Mouse (Mus musculus): ENCODE data around the gene Galr2. TPM values are rescaled to one million over a fixed set of nuclear protein-coding genes. Genes with fewer than 3 reads are reported as not detected.

Galr2 gene
- polyA plus RNA-seq, 1 experiment from 2014 or later: 0.46 TPM

DNA sequence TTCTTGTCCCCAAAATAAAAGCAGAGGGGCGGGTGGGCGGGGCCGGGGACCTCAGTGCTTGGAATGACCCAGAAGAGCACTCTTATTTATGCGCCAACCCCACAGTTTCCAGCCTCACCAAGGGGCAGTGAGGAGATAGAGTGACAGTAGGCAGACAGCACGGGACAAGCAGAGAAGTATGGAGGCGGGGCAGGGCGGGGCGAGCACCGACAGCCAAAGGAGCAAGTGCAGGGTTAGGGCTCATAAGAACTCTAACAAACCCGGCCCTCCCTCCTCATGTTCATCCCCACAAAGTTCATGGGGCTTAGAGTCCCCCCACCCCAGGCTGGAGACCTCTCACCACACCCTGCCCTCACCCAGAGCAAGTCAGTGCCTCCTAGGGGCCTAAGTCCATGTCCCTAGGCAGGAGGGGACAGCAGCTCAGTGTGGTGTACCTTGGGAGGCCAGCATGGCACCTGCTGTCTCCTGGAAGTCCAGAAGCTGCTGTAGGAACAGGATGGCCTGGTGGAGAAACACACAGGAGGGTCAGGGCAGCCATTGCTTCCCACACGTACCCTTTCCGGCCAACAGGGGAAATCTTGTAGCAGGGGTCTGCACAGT is 12.9 kb downstream of the Galr2 start:
- 86% methylated on average over 12 of the region's 12 CpGs for WGBS
- Histone ChIP-seq H3K9ac (ENCODE audit: low read depth, low read length) (no peak overlapping the region), H3K4me1 (ENCODE audit: control insufficient read depth, insufficient read depth, low read length) (no peaks in the 10 kb centered on the region), H3K4me3 (ENCODE audit: low read depth, low read length) (no peak overlapping the region), H3K36me3 (ENCODE audit: control insufficient read depth, insufficient read depth, low read length) (peaks cover 57% of the 10 kb centered on the region), H3K9me3 (replicated peaks; ENCODE audit: control insufficient read depth, low read length, poor library complexity, severe bottlenecking) (no peaks in the 10 kb centered on the region), H3K4me2 (ENCODE audit: low read length) (no peak overlapping the region), H3K27me3 (ENCODE audit: control insufficient read depth, insufficient read depth, low read depth, low read length) (no peaks in the 10 kb centered on the region), H3K27ac (ENCODE audit: low read length) (no peak overlapping the region)
- no peak for ATAC-seq

DNA sequence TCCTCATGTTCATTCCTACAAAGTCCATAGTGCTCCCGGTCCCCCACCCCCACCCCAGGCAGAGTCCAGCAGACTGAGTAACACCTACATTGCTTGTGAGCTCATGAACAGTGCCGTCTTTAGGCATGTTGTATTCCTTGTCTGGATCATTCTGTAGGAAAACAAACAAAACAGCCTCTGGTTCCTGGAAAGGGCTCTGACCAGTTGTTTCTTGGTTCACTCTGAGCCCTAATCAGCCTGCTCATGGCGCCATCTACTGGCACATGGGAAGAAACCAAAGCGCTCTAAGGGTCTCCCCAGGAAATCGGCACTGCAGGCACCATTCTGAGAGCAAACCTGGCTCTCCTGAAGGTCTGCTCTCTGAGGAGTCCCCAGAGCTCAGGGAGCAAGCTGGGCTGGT is 13.6 kb downstream of the Galr2 start:
- H3K27me3 ChIP-seq (ENCODE audit: control insufficient read depth, insufficient read depth, low read depth, low read length): no peaks in the 10 kb centered on the region
- H3K36me3 ChIP-seq (ENCODE audit: control insufficient read depth, insufficient read depth, low read length): peaks cover 55% of the 10 kb centered on the region
- WGBS: 29% methylated on average over 5 of the region's 5 CpGs
- no peak for ATAC-seq
- H3K9me3 ChIP-seq (replicated peaks; ENCODE audit: control insufficient read depth, low read length, poor library complexity, severe bottlenecking): no peaks in the 10 kb centered on the region
- H3K27ac ChIP-seq (ENCODE audit: low read length): no peak overlapping the region
- no peak overlapping the region for H3K4me2 ChIP-seq (ENCODE audit: low read length)
- H3K9ac ChIP-seq (ENCODE audit: low read depth, low read length): no peak overlapping the region
- no peaks in the 10 kb centered on the region for H3K4me1 ChIP-seq (ENCODE audit: control insufficient read depth, insufficient read depth, low read length)
- H3K4me3 ChIP-seq (ENCODE audit: low read depth, low read length): no peak overlapping the region

DNA sequence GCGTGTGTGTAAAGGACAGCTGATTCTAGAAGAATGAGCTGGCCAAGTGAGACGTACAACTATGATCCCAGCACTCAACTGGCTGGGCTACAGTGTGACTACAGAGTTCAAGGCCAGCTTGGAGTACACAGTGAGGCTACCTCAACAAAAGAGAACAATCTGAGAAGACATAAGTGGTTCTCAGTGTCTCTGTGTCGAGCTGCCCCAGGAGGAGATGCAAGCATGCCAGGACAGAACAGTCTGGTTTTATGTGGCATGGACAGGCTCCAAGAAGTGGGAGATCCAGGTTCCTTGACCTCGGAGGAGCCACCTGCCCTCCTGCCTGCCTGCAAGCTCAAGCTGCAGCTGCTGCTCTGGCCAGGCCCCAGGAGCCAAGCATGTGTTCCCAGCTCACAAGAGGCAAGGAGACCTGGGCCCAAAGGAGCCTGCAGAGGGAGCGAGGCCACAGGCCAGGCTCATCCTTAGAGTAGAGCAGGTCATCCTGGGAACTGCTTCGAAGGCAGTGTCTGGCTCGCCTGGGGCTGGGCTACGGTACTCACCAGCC is 15.5 kb downstream of the Galr2 start:
- Histone ChIP-seq H3K9ac (ENCODE audit: low read depth, low read length) (no peak overlapping the region), H3K4me2 (ENCODE audit: low read length) (no peak overlapping the region), H3K4me3 (ENCODE audit: low read depth, low read length) (no peak overlapping the region), H3K4me1 (ENCODE audit: control insufficient read depth, insufficient read depth, low read length) (no peaks in the 10 kb centered on the region), H3K9me3 (replicated peaks; ENCODE audit: control insufficient read depth, low read length, poor library complexity, severe bottlenecking) (no peaks in the 10 kb centered on the region), H3K27ac (ENCODE audit: low read length) (no peak overlapping the region), H3K27me3 (ENCODE audit: control insufficient read depth, insufficient read depth, low read depth, low read length) (no peaks in the 10 kb centered on the region), H3K36me3 (ENCODE audit: control insufficient read depth, insufficient read depth, low read length) (peaks cover 55% of the 10 kb centered on the region)
- 90% methylated on average over 8 of the region's 8 CpGs for WGBS
- no peak for ATAC-seq

DNA sequence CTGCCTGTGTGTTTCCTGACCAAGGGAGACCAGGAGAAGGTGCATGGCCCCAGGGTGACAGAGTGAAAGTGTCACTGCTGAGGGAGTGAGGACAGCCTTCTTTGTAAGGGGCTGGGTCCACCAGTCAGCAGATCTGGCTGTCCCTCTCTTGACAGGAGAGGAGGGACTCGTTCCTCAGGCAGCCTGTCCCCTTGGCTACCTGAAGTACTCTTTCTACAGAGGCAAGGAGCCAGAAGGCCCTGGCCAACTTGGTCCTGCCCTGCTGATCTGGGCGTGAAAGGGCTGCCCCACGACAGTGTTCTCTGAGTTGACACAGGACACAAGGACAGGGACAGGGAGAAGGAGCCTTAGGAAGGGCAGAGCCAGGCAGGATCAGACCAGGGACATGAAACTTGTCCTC is 16.3 kb downstream of the Galr2 start:
- Histone ChIP-seq H3K9me3 (replicated peaks; ENCODE audit: control insufficient read depth, low read length, poor library complexity, severe bottlenecking) (no peaks in the 10 kb centered on the region), H3K9ac (ENCODE audit: low read depth, low read length) (no peak overlapping the region), H3K36me3 (ENCODE audit: control insufficient read depth, insufficient read depth, low read length) (peaks cover 61% of the 10 kb centered on the region), H3K4me2 (ENCODE audit: low read length) (no peak overlapping the region), H3K4me3 (ENCODE audit: low read depth, low read length) (no peak overlapping the region), H3K27ac (ENCODE audit: low read length) (no peak overlapping the region), H3K4me1 (ENCODE audit: control insufficient read depth, insufficient read depth, low read length) (no peaks in the 10 kb centered on the region), H3K27me3 (ENCODE audit: control insufficient read depth, insufficient read depth, low read depth, low read length) (no peaks in the 10 kb centered on the region)
- 74% methylated on average over 3 of the region's 3 CpGs for WGBS
- no peak for ATAC-seq

DNA sequence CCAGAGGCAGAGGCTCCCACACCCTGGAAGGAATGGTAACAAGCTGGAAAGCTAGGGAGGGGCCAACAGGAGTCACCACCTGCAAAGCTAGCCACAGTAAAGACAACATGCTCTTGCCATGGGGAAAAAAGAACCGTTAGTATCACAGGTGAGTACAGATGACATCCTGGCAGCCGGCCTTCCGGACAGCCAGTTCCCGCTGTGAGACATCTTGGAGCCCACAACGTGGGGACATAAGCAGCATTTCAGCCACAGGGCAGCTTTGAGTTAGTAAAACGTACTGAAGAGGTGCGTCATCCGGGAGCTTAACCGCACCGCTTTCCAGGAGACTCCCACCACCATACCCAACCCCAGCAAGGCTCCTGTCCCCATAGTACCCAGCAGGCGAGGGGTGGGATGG is 17.5 kb downstream of the Galr2 start:
- WGBS: 90% methylated on average over 11 of the region's 11 CpGs
- H3K36me3 ChIP-seq (ENCODE audit: control insufficient read depth, insufficient read depth, low read length): peaks cover 62% of the 10 kb centered on the region

DNA sequence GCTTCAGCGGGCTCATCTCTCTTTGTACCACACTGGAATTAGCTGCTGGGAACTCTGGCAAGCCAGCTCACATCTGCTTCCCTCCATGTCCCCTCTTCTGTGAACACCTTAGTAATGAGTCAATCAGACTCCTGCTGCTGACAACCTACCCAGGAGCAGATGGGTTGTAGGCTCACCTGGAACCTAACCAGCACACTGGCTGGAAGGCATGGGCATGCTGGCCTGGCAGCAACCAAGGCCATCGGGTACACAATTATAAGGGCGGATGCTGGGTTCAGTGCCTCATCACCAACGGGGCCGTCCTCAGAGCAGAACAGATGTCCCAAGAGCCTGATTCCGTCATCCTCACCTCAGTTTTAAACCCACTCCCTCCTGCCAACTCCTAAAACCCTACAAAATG is 17.9 kb downstream of the Galr2 start:
- Histone ChIP-seq H3K27ac (ENCODE audit: low read length) (no peak overlapping the region), H3K36me3 (ENCODE audit: control insufficient read depth, insufficient read depth, low read length) (peaks cover 66% of the 10 kb centered on the region)
- ATAC-seq: no peak

More for the DNA sequence above, 17.5 kb downstream of the Galr2 start:
- ATAC-seq: no peak
- no peak overlapping the region for H3K4me3 ChIP-seq (ENCODE audit: low read depth, low read length)
- H3K4me1 ChIP-seq (ENCODE audit: control insufficient read depth, insufficient read depth, low read length): no peaks in the 10 kb centered on the region
- no peaks in the 10 kb centered on the region for H3K27me3 ChIP-seq (ENCODE audit: control insufficient read depth, insufficient read depth, low read depth, low read length)
- H3K9me3 ChIP-seq (replicated peaks; ENCODE audit: control insufficient read depth, low read length, poor library complexity, severe bottlenecking): no peaks in the 10 kb centered on the region
- H3K4me2 ChIP-seq (ENCODE audit: low read length): no peak overlapping the region
- no peak overlapping the region for H3K9ac ChIP-seq (ENCODE audit: low read depth, low read length)
- no peak overlapping the region for H3K27ac ChIP-seq (ENCODE audit: low read length)

DNA sequence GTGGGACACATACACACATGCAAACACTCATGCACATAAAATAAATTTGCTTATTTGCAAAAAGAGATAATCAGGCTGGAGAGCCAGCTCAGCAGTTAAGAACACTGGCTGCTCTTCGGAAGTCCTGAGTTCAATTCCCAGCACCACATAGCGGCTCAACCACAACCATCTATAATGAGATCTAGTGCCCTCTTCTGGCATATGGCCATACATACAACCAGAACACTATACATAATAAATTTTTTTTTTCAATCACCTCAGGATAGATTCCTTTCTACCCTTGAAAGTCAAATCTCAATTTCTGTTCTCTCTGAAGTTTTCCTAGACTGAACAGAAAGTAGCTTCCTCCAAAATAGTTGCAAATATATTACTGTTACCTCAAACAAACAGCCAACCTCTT is 24.7 kb downstream of the Galr2 start:
- Histone ChIP-seq H3K36me3 (ENCODE audit: control insufficient read depth, insufficient read depth, low read length) (peaks cover 31% of the 10 kb centered on the region), H3K4me2 (ENCODE audit: low read length) (peak overlapping the region; percentile 69), H3K9me3 (replicated peaks; ENCODE audit: control insufficient read depth, low read length, poor library complexity, severe bottlenecking) (no peaks in the 10 kb centered on the region), H3K4me3 (ENCODE audit: low read depth, low read length) (peak overlapping the region; percentile 59), H3K27me3 (ENCODE audit: control insufficient read depth, insufficient read depth, low read depth, low read length) (no peaks in the 10 kb centered on the region), H3K9ac (ENCODE audit: low read depth, low read length) (no peak overlapping the region), H3K4me1 (ENCODE audit: control insufficient read depth, insufficient read depth, low read length) (peaks cover 8% of the 10 kb centered on the region), H3K27ac (ENCODE audit: low read length) (no peak overlapping the region)
- 98% methylated on average over 2 of the region's 2 CpGs for WGBS
- ATAC-seq: no peak

More for the DNA sequence above, 17.9 kb downstream of the Galr2 start:
- H3K9ac ChIP-seq (ENCODE audit: low read depth, low read length): no peak overlapping the region
- no peaks in the 10 kb centered on the region for H3K27me3 ChIP-seq (ENCODE audit: control insufficient read depth, insufficient read depth, low read depth, low read length)
- 91% methylated on average over 6 of the region's 6 CpGs for WGBS
- no peak overlapping the region for H3K4me3 ChIP-seq (ENCODE audit: low read depth, low read length)
- no peaks in the 10 kb centered on the region for H3K4me1 ChIP-seq (ENCODE audit: control insufficient read depth, insufficient read depth, low read length)
- no peak overlapping the region for H3K4me2 ChIP-seq (ENCODE audit: low read length)
- no peaks in the 10 kb centered on the region for H3K9me3 ChIP-seq (replicated peaks; ENCODE audit: control insufficient read depth, low read length, poor library complexity, severe bottlenecking)

DNA sequence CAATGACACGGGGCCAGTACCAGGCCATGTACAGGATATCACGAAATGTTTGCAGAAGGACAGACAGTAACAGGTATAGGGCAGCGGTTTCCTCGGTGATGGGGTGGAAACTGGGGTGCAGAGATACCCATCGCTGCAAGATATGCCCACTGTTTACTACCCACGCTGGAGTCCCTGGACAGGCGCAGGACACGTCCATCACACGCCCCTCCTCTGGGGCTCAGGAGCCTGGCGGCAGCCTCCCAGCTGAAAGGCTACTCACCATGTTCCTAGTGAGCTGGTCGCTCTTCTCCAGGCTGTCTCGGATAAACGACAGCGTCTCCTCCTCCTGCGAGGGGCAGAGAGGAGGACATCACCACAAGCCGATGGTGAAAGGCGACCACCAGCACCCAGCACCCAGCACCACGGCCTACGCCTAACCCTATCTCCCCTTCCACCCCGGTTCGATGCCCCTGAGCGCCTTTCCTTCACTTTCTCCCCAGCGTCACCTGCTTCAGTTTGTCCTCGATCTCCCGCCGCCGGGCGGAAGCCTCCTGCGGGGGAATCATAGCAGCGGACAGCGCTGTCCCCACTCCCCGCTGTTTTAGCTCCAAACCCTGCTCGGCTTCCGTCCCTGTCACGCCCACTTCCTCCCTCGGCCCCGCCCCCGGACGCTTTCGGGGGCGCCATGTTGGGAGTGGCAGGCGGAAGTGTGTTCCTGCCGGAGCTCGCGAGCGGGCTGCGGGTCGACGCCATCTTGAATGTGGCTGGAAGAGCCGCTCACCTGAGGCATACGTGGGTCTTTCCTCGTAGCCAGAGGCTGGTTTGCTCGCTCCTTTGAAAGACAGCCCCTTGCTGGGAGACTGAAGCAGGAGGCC is 25.6 kb downstream of the Galr2 start:
- H3K4me1 ChIP-seq (ENCODE audit: control insufficient read depth, insufficient read depth, low read length): peaks cover 8% of the 10 kb centered on the region
- WGBS: 2% methylated on average over 49 of the region's 53 CpGs
- peak overlapping the region; percentile 59 for H3K4me3 ChIP-seq (ENCODE audit: low read depth, low read length)

More for the DNA sequence above, 25.6 kb downstream of the Galr2 start:
- no peaks in the 10 kb centered on the region for H3K27me3 ChIP-seq (ENCODE audit: control insufficient read depth, insufficient read depth, low read depth, low read length)
- H3K9me3 ChIP-seq (replicated peaks; ENCODE audit: control insufficient read depth, low read length, poor library complexity, severe bottlenecking): no peaks in the 10 kb centered on the region
- peak overlapping the region; percentile 69 for H3K4me2 ChIP-seq (ENCODE audit: low read length)
- peak overlapping the region; percentile 74 for H3K27ac ChIP-seq (ENCODE audit: low read length)
- H3K36me3 ChIP-seq (ENCODE audit: control insufficient read depth, insufficient read depth, low read length): peaks cover 25% of the 10 kb centered on the region
- ATAC-seq: peak; percentile 95
- H3K9ac ChIP-seq (ENCODE audit: low read depth, low read length): peak overlapping the region; percentile 79

All from midbrain, embryonic 16.5 days (tissue).